Mouse (Mus musculus) CH12.LX (cell line): ENCODE results near the gene Pdia3.

Experiments
- CHD2 ChIP-seq: IDR thresholded peaks from 2 replicates; pipeline ENCODE4 v1.6.1; 2011; ENCODE audit warnings: low read length, improper control_type of control experiment
- CTCF ChIP-seq, 2 experiments: IDR thresholded peaks in 1 of 2; conservative IDR thresholded peaks in 1 of 2; 2 replicates each; pipeline ENCODE4 v1.5.1; 2011 to 2012; ENCODE audit warnings: low read depth in 2 of 2, low read length in 2 of 2, improper control_type of control experiment in 1 of 2, inconsistent platforms in 1 of 2, mild to moderate bottlenecking in 1 of 2, moderate library complexity in 1 of 2
- MAFK ChIP-seq: IDR thresholded peaks from 2 replicates; pipeline ENCODE4 v1.6.1; 2011; ENCODE audit warnings: low read length, improper control_type of control experiment; ENCODE audit not compliant: insufficient replicate concordance
- MAZ ChIP-seq: IDR thresholded peaks from 2 replicates; pipeline ENCODE4 v1.6.1; 2012; ENCODE audit warnings: low read depth, mild to moderate bottlenecking, inconsistent platforms, low read length, improper control_type of control experiment, moderate library complexity
- POLR2A ChIP-seq: IDR thresholded peaks from 2 replicates; pipeline ENCODE4 v1.6.1; 2011; ENCODE audit warnings: low read depth, mild to moderate bottlenecking, improper control_type of control experiment, low read length
- USF1 ChIP-seq: IDR thresholded peaks from 2 replicates; pipeline ENCODE4 v1.6.1; 2014; ENCODE audit warnings: low read depth, mild to moderate bottlenecking, inconsistent platforms, low read length, improper control_type of control experiment
- USF2 ChIP-seq: conservative IDR thresholded peaks from 2 replicates; pipeline ENCODE4 v1.6.1; 2011; ENCODE audit warnings: low read depth, low read length, improper control_type of control experiment

DNA sequence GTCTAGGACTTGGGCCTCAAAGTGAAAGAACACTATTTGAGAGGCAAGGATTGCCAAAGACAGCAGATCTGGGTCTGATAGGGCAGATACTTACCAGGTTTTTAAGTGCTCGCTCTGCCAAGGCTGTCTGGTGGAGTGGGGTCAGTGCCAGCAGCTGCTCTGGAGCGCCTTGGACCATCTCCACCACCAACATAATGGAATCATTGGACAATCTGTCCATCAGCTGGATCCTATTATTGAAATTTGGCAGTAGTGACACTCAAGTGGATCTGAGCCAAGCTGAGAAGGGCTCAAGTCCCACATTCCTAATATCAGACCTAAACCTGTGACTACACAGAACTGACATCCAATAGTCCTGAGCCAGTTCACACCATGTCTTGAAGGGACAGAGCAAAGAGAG, 44.7 kb upstream of the Pdia3 start:
- TF ChIP-seq USF1: no peak
- TF ChIP-seq CHD2: no peak
- no peak for TF ChIP-seq POLR2A
- TF ChIP-seq MAZ: no peak
- no peak for TF ChIP-seq USF2
- TF ChIP-seq MAFK: no peak
- TF ChIP-seq CTCF (conservative IDR thresholded peaks at IDR 0.05 in 1 of 2, IDR thresholded peaks at IDR 0.05 in 1 of 2; ENCODE audit: low read depth in 2 of 2, low read length in 2 of 2): no peak
